Mouse (Mus musculus): ENCODE data around the gene Prpf3.
"Not testable (repeated sequence)": the region's sequence is repeated elsewhere in the genome, so short reads cannot be mapped to it uniquely, and the experiment has no call there.

Prpf3 gene

DNA sequence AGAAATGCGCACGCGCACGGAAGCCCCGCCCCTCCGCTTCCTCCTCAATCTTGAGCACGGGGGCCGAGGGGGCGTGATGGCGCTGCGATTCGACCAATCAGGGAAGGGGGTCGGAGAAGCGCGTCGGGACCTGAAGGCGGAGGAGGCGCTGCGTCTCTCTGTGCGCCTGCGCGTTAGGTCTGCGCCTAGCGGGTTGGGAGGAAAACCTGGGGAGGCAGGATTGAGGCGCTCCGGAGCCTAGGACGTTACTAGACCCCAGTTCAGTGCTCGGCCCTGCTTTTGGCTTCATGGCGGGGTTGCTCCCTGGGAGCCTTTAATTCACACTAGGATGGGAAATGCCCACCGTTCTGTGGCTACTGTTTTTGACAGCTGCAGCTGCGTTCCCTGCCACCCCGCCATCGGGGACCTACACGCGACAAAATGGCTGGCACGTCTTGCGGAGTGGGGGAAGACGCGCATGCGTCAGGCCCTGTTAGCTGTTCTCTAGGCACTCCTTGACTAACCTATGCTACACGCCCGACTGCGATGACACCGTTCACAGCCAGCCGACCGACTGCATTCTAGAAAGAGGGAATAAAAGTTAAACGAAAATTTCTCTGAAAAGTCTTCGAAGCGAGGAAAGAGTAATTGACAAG lies 36.2 kb downstream of the Prpf3 start:
- DNase-seq (ENCODE audit: low read depth, low spot score) = peak; percentile 100
- H3K27me3 ChIP-seq (ENCODE audit: control insufficient read depth, insufficient read depth, low read length, poor library complexity, severe bottlenecking) = no peaks in the 10 kb centered on the region
- H3K36me3 ChIP-seq (ENCODE audit: control insufficient read depth, insufficient read depth, low read length, poor library complexity, severe bottlenecking) = no peaks in the 10 kb centered on the region

DNA sequence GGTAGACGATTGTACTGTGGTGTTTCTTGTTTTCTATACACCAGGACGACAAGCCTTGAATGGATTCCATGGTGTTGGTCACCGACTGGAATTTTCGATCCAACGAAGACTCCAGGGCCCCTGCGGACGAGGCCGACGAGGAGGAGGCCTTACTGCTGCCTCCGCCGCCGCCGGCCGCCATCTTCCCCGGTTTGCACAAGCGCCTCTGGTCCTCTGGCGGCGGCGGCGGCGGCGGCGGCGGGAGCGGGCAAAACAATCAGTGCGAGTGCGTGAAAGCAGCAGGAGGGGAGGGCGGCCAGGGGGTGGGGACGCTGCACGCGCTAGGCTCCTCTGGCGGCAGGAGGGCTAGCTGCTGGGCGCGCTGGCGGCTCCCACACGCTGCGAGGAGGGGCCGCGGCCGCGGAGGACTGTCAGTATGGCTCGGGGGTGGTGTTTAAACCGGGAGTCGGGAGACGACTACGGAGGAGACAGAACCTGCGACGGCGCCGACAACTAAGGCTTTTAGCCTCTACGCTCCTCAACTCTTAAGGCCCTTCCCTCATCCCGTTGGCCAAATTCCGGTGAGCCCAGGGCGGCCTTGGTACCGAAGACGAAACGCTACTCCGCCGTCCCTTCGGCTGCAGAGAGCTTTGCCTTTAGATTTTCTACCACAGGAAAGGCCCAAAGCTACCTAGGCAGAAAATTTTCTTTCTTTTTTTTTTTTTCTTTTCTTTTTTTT lies 37.0 kb downstream of the Prpf3 start, which contains the start of gene Rprd2:
Gene Rprd2 (minus strand): TSS at position 293 of the 718 bp plus-strand sequence.
- Histone ChIP-seq H3K27me3 (ENCODE audit: control insufficient read depth, insufficient read depth, low read length, poor library complexity, severe bottlenecking) (no peaks in the 10 kb centered on the region), H3K36me3 (ENCODE audit: control insufficient read depth, insufficient read depth, low read length, poor library complexity, severe bottlenecking) (no peaks in the 10 kb centered on the region)
- peak; percentile 85 for DNase-seq (ENCODE audit: low read depth, low spot score)

DNA sequence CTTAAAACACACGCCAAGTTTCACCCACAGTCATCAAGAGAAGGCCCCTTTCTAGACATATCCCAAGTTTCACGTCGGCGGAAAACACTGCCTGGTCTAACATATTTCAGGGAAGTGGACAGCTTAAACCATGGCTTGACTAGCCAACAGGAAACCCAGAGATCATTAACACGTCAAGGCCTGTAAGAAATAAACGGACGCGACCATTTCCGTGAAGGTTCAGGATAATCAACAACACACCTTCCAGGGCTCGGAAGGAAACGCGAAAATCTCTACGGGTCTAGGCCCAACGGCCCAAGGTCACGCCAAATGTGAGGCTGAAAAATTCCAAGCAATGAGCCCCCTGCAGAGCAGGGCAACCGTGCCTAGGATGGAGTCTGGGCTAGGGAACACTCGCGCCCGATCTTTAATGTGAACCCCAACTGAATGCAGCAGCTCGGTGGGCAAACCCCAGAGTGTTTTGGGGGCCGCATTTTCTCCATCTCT lies 37.6 kb downstream of the Prpf3 start:
- peak; percentile 34 for DNase-seq (ENCODE audit: low read depth, low spot score)
- no peaks in the 10 kb centered on the region for H3K27me3 ChIP-seq (ENCODE audit: control insufficient read depth, insufficient read depth, low read length, poor library complexity, severe bottlenecking)
- H3K36me3 ChIP-seq (ENCODE audit: control insufficient read depth, insufficient read depth, low read length, poor library complexity, severe bottlenecking) = no peaks in the 10 kb centered on the region

DNA sequence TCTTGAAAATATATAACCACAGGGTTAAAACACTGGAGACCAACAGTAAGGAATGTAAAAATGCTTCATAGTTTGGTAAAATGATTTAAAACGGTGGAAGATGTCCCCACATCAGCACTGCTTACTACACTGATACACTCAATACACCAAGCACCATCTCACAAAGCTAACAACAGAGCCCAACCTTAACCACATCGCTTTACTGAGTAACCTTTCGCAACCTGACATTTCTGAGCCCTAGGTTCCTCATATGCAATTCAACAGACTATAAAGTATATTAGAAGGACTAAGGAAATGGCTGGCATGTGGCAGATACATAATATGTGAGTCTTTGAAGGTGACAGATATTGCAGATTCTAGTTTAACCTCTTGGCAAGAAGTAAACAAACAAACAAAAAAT lies 39.0 kb downstream of the Prpf3 start:
- DNase-seq (ENCODE audit: low read depth, low spot score) = peak; percentile 11
- H3K36me3 ChIP-seq (ENCODE audit: control insufficient read depth, insufficient read depth, low read length, poor library complexity, severe bottlenecking) = no peaks in the 10 kb centered on the region
- no peaks in the 10 kb centered on the region for H3K27me3 ChIP-seq (ENCODE audit: control insufficient read depth, insufficient read depth, low read length, poor library complexity, severe bottlenecking)

DNA sequence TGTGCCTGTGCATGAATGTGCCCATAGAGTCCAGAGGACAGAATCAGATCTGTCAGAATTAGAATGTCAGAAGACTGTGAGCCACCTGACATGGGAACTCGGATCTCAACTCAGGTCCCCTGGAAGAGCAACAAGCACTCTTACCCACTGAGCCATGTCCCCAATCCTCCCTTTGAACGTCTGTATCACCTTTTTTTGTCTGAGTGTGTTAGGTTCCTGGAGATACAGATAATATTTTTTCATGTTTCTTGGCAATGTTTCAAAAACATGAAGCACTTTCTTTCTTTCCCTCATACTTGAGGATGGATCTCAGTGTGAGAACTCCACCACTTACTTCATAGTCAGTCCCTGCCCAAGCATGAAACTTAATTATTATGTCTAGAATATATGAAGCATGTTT lies 47.3 kb downstream of the Prpf3 start:
- no peaks in the 10 kb centered on the region for H3K27me3 ChIP-seq (ENCODE audit: control insufficient read depth, insufficient read depth, low read length, poor library complexity, severe bottlenecking)
- peaks cover 5% of the 10 kb centered on the region for H3K36me3 ChIP-seq (ENCODE audit: control insufficient read depth, insufficient read depth, low read length, poor library complexity, severe bottlenecking)
- DNase-seq (ENCODE audit: low read depth, low spot score) = no peak

DNA sequence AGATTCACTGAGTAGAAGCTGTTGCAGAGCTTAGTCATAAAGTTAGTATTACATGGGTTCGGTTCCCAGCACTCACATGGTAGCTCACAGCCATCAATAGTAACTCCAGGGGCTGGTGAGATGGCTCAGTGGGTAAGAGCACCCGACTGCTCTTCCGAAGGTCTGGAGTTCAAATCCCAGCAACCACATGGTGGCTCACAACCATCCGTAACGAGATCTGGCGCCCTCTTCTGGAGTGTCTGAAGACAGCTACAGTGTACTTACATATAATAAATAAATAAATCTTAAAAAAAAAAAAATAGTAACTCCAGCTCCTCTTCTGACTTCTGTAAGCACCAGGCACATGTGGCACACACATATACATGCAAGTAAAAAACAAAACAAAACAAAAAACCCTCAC lies 48.1 kb downstream of the Prpf3 start:
- H3K27me3 ChIP-seq (ENCODE audit: control insufficient read depth, insufficient read depth, low read length, poor library complexity, severe bottlenecking); DNase-seq (ENCODE audit: low read depth, low spot score): not testable (repeated sequence)

DNA sequence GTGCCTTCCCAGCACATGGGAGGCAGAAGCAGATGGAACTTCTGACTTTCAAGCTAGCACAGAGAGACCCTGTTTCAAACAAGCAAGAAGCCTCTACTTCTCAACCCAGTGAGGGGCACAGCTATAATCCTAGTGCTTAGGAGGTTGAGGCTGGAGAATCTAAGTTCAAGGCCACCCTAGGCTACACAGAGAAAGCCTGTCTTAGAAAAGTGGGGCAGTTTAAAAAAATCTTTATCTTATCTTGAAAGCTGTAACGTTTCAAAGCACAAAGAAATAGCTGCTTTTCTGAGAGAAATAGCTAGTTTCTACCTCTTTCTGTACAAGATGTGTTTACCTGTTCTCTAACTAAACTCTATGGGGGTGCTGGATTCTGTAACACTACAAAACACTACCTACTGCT lies 49.0 kb downstream of the Prpf3 start:
- Histone ChIP-seq H3K27me3 (ENCODE audit: control insufficient read depth, insufficient read depth, low read length, poor library complexity, severe bottlenecking) (no peaks in the 10 kb centered on the region), H3K36me3 (ENCODE audit: control insufficient read depth, insufficient read depth, low read length, poor library complexity, severe bottlenecking) (peaks cover 5% of the 10 kb centered on the region)
- DNase-seq (ENCODE audit: low read depth, low spot score) = no peak

More for the DNA sequence above, 48.1 kb downstream of the Prpf3 start:
- H3K36me3 ChIP-seq (ENCODE audit: control insufficient read depth, insufficient read depth, low read length, poor library complexity, severe bottlenecking) = not testable (repeated sequence)

DNA sequence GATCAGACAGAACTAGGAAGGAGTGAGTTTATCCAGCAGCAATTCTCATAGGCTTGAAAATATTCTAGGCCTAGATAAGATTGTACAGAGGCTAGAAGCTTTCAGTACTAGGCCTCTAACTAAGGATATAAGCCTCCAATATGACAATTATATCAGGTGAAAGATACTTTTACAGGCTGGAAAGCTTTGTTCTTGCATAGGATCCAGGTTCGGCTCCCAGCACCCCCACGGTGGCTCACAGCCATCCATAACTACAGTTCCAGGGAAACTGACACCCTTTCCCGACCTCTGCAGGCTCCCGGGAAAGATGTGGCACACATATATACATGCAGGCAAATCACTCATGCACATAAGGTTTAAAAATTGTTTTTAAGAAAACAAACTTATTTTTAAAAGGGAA lies 51.8 kb downstream of the Prpf3 start:
- no peak for DNase-seq (ENCODE audit: low read depth, low spot score)
- no peaks in the 10 kb centered on the region for H3K27me3 ChIP-seq (ENCODE audit: control insufficient read depth, insufficient read depth, low read length, poor library complexity, severe bottlenecking)
- peaks cover 5% of the 10 kb centered on the region for H3K36me3 ChIP-seq (ENCODE audit: control insufficient read depth, insufficient read depth, low read length, poor library complexity, severe bottlenecking)

DNA sequence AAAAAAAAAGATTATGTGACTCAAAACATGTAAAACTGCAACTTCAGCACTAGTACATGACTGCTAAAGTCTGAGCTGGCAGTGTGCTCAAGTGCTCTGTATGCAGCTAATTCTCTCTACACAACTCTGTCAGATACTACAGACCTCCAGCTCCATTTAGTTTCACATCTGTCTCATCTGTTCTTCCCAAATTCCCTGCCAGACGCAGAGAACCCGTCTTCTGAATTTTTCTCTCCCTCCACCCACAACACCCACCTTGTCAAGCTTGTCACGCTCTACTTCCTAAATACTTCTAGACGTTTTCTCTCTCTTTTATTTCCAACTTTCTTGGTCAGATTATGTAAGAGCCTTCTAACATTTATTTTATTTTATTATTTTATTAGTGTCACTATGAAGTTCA lies 56.9 kb downstream of the Prpf3 start:
- no peak for DNase-seq (ENCODE audit: low read depth, low spot score)
- H3K27me3 ChIP-seq (ENCODE audit: control insufficient read depth, insufficient read depth, low read length, poor library complexity, severe bottlenecking) = no peaks in the 10 kb centered on the region
- no peaks in the 10 kb centered on the region for H3K36me3 ChIP-seq (ENCODE audit: control insufficient read depth, insufficient read depth, low read length, poor library complexity, severe bottlenecking)

DNA sequence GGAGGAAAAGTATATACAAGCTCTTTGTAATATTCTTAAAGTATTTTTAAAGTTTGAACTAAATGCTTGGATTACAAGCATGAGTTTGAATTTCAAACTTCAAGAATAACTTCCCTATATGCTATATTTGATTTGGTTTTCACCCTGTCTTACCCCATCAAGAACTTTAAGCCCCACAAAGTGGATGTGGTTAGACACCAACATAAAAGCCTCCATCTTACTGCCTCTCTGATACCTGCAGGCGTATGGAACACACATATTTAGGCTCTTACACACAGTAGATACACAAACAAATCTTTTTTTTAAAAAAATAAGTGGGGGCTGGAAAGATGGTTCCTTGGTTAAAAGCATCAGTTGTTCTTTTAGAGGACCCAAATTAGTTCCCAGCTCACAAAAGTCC lies 61.4 kb downstream of the Prpf3 start:
- no peak for DNase-seq (ENCODE audit: low read depth, low spot score)
- 0 out of 2 replicates have a peak, but pooled peaks cover 2% of the 10 kb centered on the region for H3K36me3 ChIP-seq (ENCODE audit: control insufficient read depth, insufficient read depth, low read length, poor library complexity, severe bottlenecking)
- H3K27me3 ChIP-seq (ENCODE audit: control insufficient read depth, insufficient read depth, low read length, poor library complexity, severe bottlenecking) = no peaks in the 10 kb centered on the region

DNA sequence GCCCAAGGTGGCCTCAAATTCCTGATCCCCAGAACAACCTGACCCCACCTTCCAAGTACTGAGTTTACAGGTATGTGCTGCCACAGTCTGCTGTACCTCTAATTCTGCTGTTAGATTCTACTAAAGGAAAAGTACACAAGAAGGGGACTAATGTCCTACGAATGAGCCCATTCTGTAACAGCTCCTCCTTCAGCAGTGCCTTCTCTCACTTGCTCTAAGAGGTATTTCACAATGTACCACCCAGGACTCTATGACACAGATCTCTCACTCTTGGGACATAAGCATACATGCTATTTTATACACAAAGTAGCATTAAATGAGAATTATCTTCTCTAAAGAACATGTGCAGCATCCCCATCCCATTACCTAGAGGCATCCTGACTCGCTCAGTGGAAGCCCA lies 62.0 kb downstream of the Prpf3 start:
- no peaks in the 10 kb centered on the region for H3K27me3 ChIP-seq (ENCODE audit: control insufficient read depth, insufficient read depth, low read length, poor library complexity, severe bottlenecking)
- H3K36me3 ChIP-seq (ENCODE audit: control insufficient read depth, insufficient read depth, low read length, poor library complexity, severe bottlenecking) = 0 out of 2 replicates have a peak, but pooled peaks cover 2% of the 10 kb centered on the region
- DNase-seq (ENCODE audit: low read depth, low spot score) = no peak

DNA sequence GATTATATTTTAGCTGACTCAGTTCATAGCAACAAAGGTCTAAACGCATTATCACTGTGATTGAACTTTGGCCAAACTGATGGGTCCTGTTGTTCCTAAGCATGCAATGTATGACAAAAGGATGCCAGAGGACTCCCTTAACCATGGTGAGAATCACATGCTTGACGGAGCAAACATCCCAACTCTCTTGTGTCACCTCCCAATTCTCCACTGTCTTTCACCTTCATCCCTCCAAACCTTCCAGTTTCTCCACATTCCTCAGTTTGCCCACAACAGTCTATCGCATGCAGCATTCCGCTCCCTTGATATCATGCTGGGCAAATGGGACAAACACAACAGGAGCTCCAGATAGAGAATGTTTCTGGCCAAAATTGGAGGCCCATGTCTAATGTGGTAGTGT lies 70.2 kb downstream of the Prpf3 start:
- no peak for DNase-seq (ENCODE audit: low read depth, low spot score)
- H3K27me3 ChIP-seq (ENCODE audit: control insufficient read depth, insufficient read depth, low read length, poor library complexity, severe bottlenecking) = no peaks in the 10 kb centered on the region
- peaks cover 15% of the 10 kb centered on the region; the same call in 1 of the 2 replicates for H3K36me3 ChIP-seq (ENCODE audit: control insufficient read depth, insufficient read depth, low read length, poor library complexity, severe bottlenecking)

Measured in splenic B cell, adult 2 months (primary cell).